Mouse (Mus musculus) layer of hippocampus, postnatal 10 days (tissue): Measurements from ENCODE around the gene Rora. TPM values are rescaled to one million over a fixed set of nuclear protein-coding genes. Genes with fewer than 3 reads are reported as not detected.
"Not testable (repeated sequence)": the region's sequence is repeated elsewhere in the genome, so short reads cannot be mapped to it uniquely, and the experiment has no call there.

ENCODE experiments used
- DNase-seq, 2 experiments: peaks; one replicate each; pipeline ENCODE4 v3.0.0; 2021; ENCODE audit warnings: low spot score in 2 of 2
- total RNA-seq, 2 experiments: library from RNA; stranded (reverse); gene quantifications; 2 replicates each; pipeline ENCODE4 v1.2.3; 2021

The Rora gene
- total RNA-seq, 2 experiments from 2014 or later, result 22.9 to 23.2 TPM

- no peak for DNase-seq
Measured at GRCm38 (mm10) chr9:69051890-69052289, 398.3 kb downstream of the Rora start.

DNA sequence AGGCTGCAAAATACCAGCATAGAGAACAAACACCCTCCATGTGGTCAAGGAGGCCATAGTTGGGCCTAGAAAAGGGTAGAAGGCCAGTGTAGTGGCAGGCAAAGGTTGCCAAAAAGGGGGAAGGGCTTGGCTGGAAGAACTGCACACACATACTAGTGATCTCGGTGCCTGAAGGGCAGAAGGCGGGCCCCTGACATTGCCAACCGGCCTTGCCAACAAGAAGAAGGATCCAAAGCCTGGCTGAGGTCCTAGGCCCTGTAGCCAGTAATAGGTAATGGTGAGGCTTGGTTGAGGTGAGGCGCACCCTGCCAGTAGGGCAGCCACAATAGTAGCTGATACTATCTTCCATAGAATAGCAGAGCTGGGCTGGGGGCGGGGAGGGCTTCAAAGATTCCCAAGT is 401.7 kb downstream of the Rora start:
- no peak for DNase-seq

DNA sequence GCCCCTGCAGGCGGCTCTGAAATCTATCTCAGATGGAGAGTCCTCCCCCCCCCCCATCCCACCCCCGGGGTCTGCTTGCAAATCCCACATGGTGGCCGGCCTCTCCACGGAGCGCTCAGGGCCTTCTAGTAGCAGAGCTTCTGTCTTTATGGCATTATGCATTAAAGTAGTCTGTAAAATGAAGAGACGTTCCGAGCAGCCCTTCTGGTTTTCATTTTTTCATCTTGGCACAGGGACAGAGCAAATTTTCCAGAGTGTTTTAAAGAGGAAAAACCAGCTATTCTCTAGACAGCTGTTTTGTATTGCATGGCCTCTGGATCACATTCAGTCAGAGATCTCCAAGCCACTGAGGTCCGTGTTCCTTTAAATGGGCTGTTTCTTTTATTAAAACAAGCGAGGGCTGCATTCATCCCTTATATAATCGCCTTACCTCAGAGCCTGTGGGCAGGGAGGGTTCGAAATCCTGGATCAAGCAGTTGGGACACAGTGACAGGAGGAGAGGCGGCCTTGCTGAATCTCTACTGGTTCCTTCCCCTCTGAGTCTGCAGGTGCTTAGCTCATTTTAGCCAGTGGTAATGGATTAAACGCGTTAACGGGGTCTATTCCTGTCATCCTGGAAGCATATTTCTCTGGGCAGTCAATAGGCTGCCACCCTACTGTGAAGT is 417.7 kb downstream of the Rora start:
- DNase-seq, result no peak

- no peak for DNase-seq
Measured at GRCm38 (mm10) chr9:69073271-69073670, 419.7 kb downstream of the Rora start.

- no peak for DNase-seq
Measured at GRCm38 (mm10) chr9:69084086-69084719, 430.6 kb downstream of the Rora start.

GRCm38 (mm10) chr9:69084720-69085661 is 431.4 kb downstream of the Rora start:
- no peak for DNase-seq

DNA sequence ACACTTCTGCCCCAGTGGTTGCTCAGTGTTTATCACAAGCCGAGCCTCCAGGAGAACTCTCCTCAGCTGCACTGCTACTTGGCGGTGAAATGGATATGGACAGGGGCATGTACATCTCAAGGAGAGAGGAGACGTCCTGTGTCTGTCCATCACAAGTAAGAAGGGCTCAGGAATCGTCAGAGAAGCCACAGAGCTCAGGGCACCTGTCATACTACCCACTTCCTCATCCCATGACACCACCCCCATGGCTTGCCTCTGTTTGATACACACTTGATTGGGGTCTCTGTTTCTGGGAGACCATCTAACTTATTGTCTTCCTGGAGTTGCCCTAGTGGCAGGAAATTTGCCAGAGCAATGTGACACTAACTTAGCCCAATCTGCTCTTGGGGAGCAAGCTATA is 433.3 kb downstream of the Rora start:
- no peak for DNase-seq

DNA sequence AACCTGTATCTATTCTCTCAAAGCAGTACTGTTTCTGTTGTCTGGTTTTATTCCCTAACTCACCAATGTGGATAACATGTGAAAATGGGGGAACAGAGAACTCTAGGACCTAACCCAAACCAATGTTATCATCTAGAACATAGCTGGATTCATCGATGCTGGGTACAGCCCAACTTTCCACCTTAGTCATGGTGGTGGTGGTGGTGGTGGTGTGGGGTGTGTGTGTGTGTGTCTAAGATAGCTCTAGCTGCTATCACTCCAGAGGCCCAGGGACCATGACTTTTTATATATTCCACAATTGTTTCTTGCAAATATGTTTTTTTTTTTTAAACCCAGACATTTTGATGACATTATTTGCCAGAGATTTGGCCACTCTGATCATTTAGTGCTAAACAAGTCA is 433.7 kb downstream of the Rora start:
- DNase-seq, result no peak

DNA sequence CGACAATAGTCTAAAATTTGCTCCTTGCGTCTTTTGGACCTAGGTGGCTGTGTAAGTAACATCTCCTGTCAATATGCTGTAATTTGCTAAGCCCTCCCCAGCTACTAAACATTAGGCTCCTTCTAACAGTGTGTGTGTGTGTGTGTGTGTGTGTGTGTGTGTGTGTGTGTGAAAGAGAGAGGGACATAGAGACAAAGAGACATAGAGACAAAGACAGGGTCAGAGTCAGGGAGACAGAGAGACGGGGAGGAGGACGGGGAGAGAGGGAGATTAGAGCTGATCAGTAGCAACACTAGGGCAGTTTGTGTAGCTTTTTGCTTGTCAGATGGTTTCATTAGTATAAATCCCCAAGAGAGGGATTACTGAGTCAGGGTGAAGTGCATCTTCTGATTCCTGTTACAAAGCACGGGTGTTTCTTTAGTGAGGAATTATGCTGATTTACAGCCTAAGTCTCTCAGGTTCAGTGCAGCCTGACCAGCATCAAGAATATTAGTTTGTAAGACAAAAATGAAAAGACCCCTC is 437.2 kb downstream of the Rora start:
- DNase-seq, result no peak

DNA sequence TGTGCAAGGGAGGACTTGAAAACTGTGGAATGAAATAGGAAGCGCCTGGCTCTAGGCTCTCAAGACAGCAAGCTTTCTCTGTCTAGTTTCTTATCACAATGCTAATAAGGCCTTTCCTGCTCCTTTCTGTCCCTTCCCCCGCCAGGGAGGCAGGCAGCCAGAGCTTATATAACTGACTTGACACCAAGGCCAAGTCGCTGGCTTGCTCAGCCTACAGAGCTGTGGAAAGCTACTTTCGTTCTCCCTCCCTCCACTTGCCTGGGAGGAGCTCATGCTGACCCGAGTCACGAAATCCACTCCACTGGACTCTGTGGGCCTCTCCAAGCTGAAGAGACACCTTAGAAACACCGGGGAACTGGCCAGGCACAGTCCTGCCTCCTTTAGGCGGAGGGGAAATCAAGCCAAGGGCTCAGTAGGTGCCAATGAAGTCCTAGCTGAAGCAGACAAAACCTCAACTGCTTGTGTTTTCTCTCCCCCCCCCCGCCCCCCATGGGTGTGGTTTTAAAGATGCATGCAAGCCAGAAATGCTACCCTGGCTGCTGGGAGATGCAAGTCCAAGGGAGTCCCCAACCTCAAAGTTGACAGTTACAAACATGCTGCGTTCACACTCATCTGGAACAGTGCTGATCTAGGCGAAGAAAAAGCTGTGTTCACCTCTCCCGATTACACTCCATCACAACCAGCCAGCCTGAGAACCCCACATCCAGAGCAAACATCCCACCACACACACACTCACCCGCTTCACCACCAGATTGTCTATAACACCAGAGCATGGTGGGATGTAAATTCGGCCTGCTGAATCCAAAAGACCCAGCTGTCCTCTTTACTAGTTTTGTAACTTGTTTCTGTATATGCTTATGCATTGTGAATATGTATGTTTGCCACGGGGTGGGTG is 438.8 kb downstream of the Rora start:
- peak; percentile 34 to 64 for DNase-seq

- not testable (repeated sequence) for DNase-seq
Measured at GRCm38 (mm10) chr9:69100153-69100756, 446.7 kb downstream of the Rora start.

GRCm38 (mm10) chr9:69104321-69104720 is 450.7 kb downstream of the Rora start:
- no peak for DNase-seq

DNA sequence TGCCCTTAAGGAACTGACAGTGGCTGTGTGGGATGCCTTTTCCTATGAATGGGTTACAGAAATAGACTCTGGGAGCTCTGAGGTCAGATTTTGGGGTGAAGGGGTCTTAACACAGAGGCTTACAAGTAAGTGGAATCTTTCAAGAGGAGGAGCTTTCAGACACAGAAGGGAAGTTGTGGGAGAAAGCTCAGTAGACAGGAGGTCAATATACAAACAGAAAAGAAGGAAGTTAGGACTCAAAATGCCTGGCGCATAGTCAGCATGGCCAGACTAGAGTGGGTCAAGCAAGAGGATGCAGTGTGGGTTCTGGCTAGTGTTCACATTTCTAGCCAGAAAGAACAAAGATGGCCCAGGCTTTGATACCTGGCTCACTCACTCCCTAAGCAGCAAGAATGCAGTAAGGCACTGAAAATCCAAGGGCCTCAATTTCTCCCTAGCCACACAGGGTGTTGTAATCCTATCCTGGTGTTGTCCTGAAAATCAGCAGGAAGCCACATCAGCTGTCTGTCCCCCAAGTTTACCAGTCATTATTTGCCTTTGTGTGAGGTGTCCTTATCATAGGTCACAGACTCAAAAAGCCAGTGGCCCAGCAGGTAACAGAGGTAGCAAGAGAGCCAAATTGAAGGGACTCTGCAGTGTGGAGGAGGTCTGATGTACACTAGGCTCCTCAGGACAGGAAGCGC is 456.2 kb downstream of the Rora start:
- no peak for DNase-seq

DNA sequence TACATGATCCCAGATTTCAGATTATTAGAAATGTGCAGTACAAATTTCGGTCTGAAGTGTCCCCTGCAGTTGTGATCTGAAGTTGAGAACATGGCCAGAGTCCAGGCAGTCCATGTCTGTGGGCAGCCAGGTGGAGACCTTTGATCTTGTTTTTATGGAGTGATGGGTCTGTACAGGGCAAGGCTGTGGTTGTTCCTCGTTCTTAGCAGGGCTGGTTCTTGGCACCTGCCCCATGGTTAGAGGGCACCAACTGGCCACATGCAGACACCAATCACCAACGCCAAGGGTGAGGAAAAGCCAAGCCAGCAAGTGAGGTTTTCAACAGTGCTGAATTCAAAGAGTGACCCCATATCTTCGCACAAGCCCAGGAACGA is 456.7 kb downstream of the Rora start:
- no peak for DNase-seq

DNA sequence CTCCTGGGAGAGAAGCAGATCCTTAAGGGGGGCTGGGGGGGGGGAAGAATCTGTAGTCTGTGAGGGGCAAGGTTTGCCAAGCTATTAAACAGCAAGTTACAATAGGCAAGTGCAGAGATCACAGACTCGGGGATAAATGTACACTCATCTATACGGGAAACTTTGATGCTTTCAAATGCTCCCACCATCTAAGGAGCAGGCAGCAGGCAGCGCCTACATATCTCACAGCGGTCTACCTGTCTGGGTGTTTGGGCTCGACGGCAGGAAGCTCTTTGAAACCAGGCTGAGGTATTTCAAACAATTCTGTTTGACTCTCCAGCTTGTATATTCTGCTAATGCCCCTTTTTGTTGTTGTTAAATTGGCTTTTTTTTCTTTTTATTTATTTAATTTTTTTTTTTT is 457.1 kb downstream of the Rora start:
- no peak for DNase-seq

DNA sequence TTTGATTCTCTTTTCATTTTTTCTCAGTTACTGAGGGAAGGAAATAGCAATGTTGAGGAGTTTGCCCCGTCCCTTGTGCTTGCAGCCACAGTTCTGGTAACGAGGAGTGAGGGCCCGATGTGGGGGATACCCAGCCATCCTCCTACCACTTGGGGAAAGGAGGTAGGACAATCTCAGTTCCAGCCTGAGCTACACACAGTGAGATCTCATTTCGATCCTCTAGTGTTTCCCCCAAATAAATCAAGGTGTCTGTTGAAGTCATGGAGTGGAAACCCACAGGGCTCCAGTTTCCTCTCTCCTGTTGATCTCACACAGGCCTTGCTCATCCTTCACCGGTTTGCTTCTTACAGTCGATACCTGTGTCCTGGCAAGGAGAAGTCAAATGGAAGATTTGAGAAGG is 458.0 kb downstream of the Rora start:
- no peak for DNase-seq

DNA sequence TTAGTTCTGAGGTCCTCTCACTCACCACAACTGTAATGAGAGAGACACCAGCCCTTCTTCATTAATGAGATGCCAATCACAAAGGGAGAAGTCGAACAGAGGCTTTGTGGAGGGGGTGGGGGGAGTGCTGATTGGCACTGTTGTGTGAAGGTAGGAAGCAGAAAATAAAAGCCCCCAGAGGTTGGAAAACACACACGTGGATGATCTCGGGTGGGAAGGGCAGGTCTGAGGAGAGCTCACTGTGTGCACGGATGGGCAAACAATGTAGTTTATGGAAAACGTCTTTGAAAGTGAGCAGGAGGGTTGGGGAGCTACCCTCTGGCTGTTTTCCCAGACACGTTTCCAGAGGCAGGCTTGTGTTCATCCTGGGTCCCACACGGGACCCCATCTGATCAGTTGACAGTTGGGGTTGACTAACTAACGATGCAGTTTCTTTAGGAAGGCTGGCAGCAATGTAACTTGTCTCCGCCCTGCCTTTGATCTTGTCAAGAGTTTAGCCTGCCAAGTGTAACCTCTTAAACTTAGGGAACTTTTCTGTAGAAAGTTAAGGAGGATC is 460.9 kb downstream of the Rora start:
- DNase-seq, result no peak

GRCm38 (mm10) chr9:69116740-69117139 is 463.2 kb downstream of the Rora start:
- no peak for DNase-seq

DNA sequence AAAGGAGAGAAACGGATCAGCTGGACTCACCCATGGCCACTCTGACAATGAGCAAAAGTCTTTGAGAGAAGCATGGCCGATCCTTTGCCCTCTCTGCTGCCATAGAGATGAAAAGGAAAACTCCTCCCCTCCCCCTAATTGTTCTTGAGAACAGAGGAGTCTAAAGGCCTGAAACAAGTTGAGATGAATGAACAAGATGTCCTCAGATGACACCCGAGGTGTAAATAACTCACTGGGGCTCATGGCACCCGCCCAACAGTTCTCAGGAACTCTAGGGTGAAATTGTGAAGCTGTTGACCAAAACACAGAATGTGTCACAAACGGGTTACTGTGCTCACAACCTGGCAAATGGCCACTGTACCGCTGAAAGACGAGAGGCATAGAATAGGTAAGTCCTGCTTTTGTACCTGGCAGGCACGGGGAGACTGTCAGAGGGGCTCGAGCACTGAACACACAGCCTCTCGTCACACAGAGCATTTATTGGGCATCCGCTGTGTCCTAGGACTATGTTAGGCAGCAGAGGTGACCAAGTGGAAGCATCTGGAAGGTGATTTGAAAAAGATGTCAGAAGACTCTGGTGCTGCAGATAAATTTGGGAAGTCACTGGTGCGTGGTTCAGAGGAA is 467.6 kb downstream of the Rora start:
- DNase-seq, result peak; percentile 37 to 42
